Mouse (Mus musculus) cerebellum, postnatal 14 days (tissue): ENCODE measurements around the gene Aldh3a1.

ENCODE experiments used
- DNase-seq, 2 experiments: peaks; one replicate each; pipeline ENCODE4 v3.0.0; 2021; ENCODE audit warnings: mixed read lengths in 2 of 2

Aldh3a1 gene

GRCm38 (mm10) chr11:61197935-61198334 is 9.4 kb upstream of the Aldh3a1 start:
- no peak for DNase-seq

- DNase-seq = no peak
These were observed 7.5 kb upstream of the Aldh3a1 start for GRCm38 (mm10) chr11:61199620-61200362.

- no peak for DNase-seq
These were observed 5.2 kb upstream of the Aldh3a1 start for GRCm38 (mm10) chr11:61202186-61202585.

GRCm38 (mm10) chr11:61202810-61203209 is 4.5 kb upstream of the Aldh3a1 start:
- DNase-seq = no peak

- peak; percentile 65 to 74 for DNase-seq
These were observed 2.0 kb upstream of the Aldh3a1 start for GRCm38 (mm10) chr11:61205167-61205950.

GRCm38 (mm10) chr11:61206136-61206535 is 1.2 kb upstream of the Aldh3a1 start:
- no peak for DNase-seq

- no peak for DNase-seq
These were observed 979 bp downstream of the Aldh3a1 start for GRCm38 (mm10) chr11:61208316-61208715.

GRCm38 (mm10) chr11:61212102-61212501 is 4.8 kb downstream of the Aldh3a1 start:
- DNase-seq = peak in 1 of 2 experiments; percentile 57

GRCm38 (mm10) chr11:61215936-61216335 is 8.6 kb downstream of the Aldh3a1 start:
- no peak for DNase-seq

- DNase-seq = peak; percentile 77 to 82
These were observed 13.0 kb downstream of the Aldh3a1 start for GRCm38 (mm10) chr11:61220156-61220881.

- no peak for DNase-seq
These were observed 14.7 kb downstream of the Aldh3a1 start for GRCm38 (mm10) chr11:61222007-61222406.

- no peak for DNase-seq
These were observed 15.8 kb downstream of the Aldh3a1 start for GRCm38 (mm10) chr11:61222971-61223745.

- DNase-seq = no peak
These were observed 17.0 kb downstream of the Aldh3a1 start for GRCm38 (mm10) chr11:61224234-61224744.

GRCm38 (mm10) chr11:61224907-61225306 is 17.6 kb downstream of the Aldh3a1 start:
- no peak for DNase-seq

- peak in 1 of 2 experiments; percentile 51 for DNase-seq
These were observed 18.2 kb downstream of the Aldh3a1 start for GRCm38 (mm10) chr11:61225511-61225910.

GRCm38 (mm10) chr11:61225941-61226412 is 18.6 kb downstream of the Aldh3a1 start:
- DNase-seq = peak; percentile 93 to 95

GRCm38 (mm10) chr11:61227816-61228215 is 20.5 kb downstream of the Aldh3a1 start:
- DNase-seq = peak; percentile 61 to 74

GRCm38 (mm10) chr11:61228406-61228805 is 21.1 kb downstream of the Aldh3a1 start:
- peak in 1 of 2 experiments; percentile 30 for DNase-seq

GRCm38 (mm10) chr11:61231329-61231728 is 24.0 kb downstream of the Aldh3a1 start:
- DNase-seq = peak; percentile 70 to 78

- DNase-seq = no peak
These were observed 26.8 kb downstream of the Aldh3a1 start for GRCm38 (mm10) chr11:61234174-61234573.

GRCm38 (mm10) chr11:61236015-61236414 is 28.7 kb downstream of the Aldh3a1 start:
- DNase-seq = no peak

GRCm38 (mm10) chr11:61244406-61244805 is 37.1 kb downstream of the Aldh3a1 start:
- peak; percentile 34 to 35 for DNase-seq
